Mouse (Mus musculus) ES-E14 (cell line): ENCODE data around the gene Adarb2. TPM values are rescaled to one million over a fixed set of nuclear protein-coding genes. Genes with fewer than 3 reads are reported as not detected.
"Not testable (repeated sequence)": the region's sequence is repeated elsewhere in the genome, so short reads cannot be mapped to it uniquely, and the experiment has no call there.

Source experiments
- DNase-seq: peaks from one replicate; pipeline ENCODE4 v3.0.0-alpha.2; 2013; ENCODE audit warnings: low read depth, low spot score
- H3K27ac ChIP-seq: 2 replicates; pipeline ENCODE4 v1.5.1; 2012; ENCODE audit warnings: low read depth, mild to moderate bottlenecking, low read length, moderate library complexity, mixed read lengths; ENCODE audit not compliant: poor library complexity, insufficient read depth, severe bottlenecking
- H3K36me3 ChIP-seq: 2 replicates; pipeline ENCODE4 v1.6.1; 2012; ENCODE audit warnings: mild to moderate bottlenecking, low read length, moderate library complexity, mixed read lengths; ENCODE audit not compliant: control insufficient read depth, poor library complexity, insufficient read depth, severe bottlenecking
- H3K4me1 ChIP-seq, 2 experiments: fragments of 150-350 bp in 1 of 2; sonication (generic) in 1 of 2; 2 replicates each; pipeline ENCODE4 v1.6.1; 2012; ENCODE audit warnings: low read length in 2 of 2, mild to moderate bottlenecking in 1 of 2, mixed read lengths in 1 of 2; ENCODE audit not compliant: control insufficient read depth in 2 of 2, insufficient read depth in 2 of 2, poor library complexity in 1 of 2
- H3K4me3 ChIP-seq, 2 experiments: fragments of 150-350 bp in 1 of 2; sonication (generic) in 1 of 2; 2 replicates each; pipeline ENCODE4 v1.5.1; 2012; ENCODE audit warnings: low read length in 2 of 2, low read depth in 1 of 2, mild to moderate bottlenecking in 1 of 2, mixed read lengths in 1 of 2; ENCODE audit not compliant: insufficient read depth in 1 of 2, poor library complexity in 1 of 2, severe bottlenecking in 1 of 2
- H3K9ac ChIP-seq: 2 replicates; pipeline ENCODE4 v1.6.1; 2012; ENCODE audit warnings: low read depth, mild to moderate bottlenecking, low read length, mixed read lengths; ENCODE audit not compliant: poor library complexity, insufficient read depth, severe bottlenecking
- H3K9me3 ChIP-seq: fragments of 150-350 bp; sonication (generic); 2 replicates; pipeline ENCODE4 v1.6.1; 2012; ENCODE audit warnings: low read depth, mild to moderate bottlenecking, low read length; ENCODE audit not compliant: control insufficient read depth, insufficient read depth
- CHD2 ChIP-seq: IDR thresholded peaks from 2 replicates; pipeline ENCODE4 v1.6.1; 2014; ENCODE audit warnings: mild to moderate bottlenecking, low read depth, low read length, inconsistent platforms
- HCFC1 ChIP-seq: IDR thresholded peaks from 2 replicates; pipeline ENCODE4 v1.6.1; 2012; ENCODE audit warnings: low read length, inconsistent platforms, borderline replicate concordance; ENCODE audit not compliant: insufficient read depth
- MAFK ChIP-seq: IDR thresholded peaks from 2 replicates; pipeline ENCODE4 v1.6.1; 2014; ENCODE audit warnings: mild to moderate bottlenecking, low read depth, low read length, inconsistent platforms; ENCODE audit not compliant: insufficient read depth
- ZC3H11A ChIP-seq: IDR thresholded peaks from 2 replicates; pipeline ENCODE4 v1.6.1; 2012; ENCODE audit warnings: low read depth, mild to moderate bottlenecking, inconsistent platforms, low read length, borderline replicate concordance
- ZNF384 ChIP-seq: IDR thresholded peaks from 2 replicates; pipeline ENCODE4 v1.6.1; 2012; ENCODE audit warnings: low read depth, low read length, inconsistent platforms
- in situ Hi-C, 2 experiments: fragments of 600-800 bp; cut with MboI; formaldehyde crosslinking; loops; one replicate each; pipeline ENCODE4 v1.15.1; 2025; ENCODE audit warnings: low sequenced_read_pairs in 2 of 2, inconsistent platforms in 1 of 2; ENCODE audit not compliant: unreplicated experiment in 2 of 2
- total RNA-seq: library from RNA; depleted of rRNA; stranded (reverse); fragments of 300-350 nt; gene quantifications from 2 replicates; pipeline ENCODE4 v1.2.3, GENCODE M21; 2012

The Adarb2 gene
- total RNA-seq, 1 experiment: 0.27 TPM

GRCm38 (mm10) chr13:8597647-8598017 is 395.0 kb downstream of the Adarb2 start:
- TF ChIP-seq ZNF384: no peak
- TF ChIP-seq CHD2: no peak
- no peak for TF ChIP-seq ZC3H11A
- TF ChIP-seq MAFK: no peak
- no peak for TF ChIP-seq HCFC1
- no peak for DNase-seq
- no peak overlapping the region for H3K4me3 ChIP-seq
- in situ Hi-C loops: no loop called here
- H3K9ac ChIP-seq: no peak overlapping the region
- H3K27ac ChIP-seq: no peak overlapping the region
- no peaks in the 10 kb centered on the region for H3K4me1 ChIP-seq
- H3K36me3 ChIP-seq: no peaks in the 10 kb centered on the region
- no peaks in the 10 kb centered on the region for H3K9me3 ChIP-seq

GRCm38 (mm10) chr13:8605645-8606044 is 403.0 kb downstream of the Adarb2 start:
- no peak overlapping the region for H3K27ac ChIP-seq
- DNase-seq: no peak
- TF ChIP-seq HCFC1 (no peak), MAFK (no peak), CHD2 (no peak), ZNF384 (no peak), ZC3H11A (no peak)
- in situ Hi-C loops: no loop called here
- H3K4me1 ChIP-seq: no peaks in the 10 kb centered on the region
- no peaks in the 10 kb centered on the region for H3K36me3 ChIP-seq
- H3K4me3 ChIP-seq: no peak overlapping the region
- H3K9ac ChIP-seq: no peak overlapping the region
- H3K9me3 ChIP-seq: no peaks in the 10 kb centered on the region

- Histone ChIP-seq H3K9me3 (no peaks in the 10 kb centered on the region), H3K4me1 (no peaks in the 10 kb centered on the region), H3K27ac (no peak overlapping the region), H3K9ac (no peak overlapping the region), H3K36me3 (no peaks in the 10 kb centered on the region), H3K4me3 (no peak overlapping the region)
- no peak for TF ChIP-seq MAFK
- TF ChIP-seq ZNF384: no peak
- no peak for TF ChIP-seq CHD2
- DNase-seq: no peak
- in situ Hi-C loops: no loop called here
Observed at GRCm38 (mm10) chr13:8608040-8608439, 405.4 kb downstream of the Adarb2 start.

DNA sequence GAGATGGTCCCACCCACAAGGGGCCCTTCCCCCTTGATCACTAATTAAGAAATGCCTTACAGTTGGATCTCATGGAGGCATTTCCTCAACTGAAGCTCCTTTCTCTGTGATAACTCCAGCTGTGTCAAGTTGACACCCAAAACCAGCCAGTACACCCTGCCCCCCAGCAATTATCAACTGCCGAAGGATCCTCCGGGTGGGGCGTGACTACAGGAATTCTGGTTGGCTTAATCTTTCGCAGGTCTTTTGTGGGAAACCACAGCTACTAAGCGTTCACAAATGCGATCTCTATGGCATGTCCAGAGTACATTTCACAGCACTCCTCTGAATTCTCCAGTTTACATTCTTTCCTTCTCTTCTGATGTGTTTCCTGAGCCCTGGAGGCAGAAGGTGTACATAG is 406.3 kb downstream of the Adarb2 start:
- DNase-seq, H3K36me3 ChIP-seq, H3K9ac ChIP-seq, H3K4me1 ChIP-seq, in situ Hi-C loops, H3K9me3 ChIP-seq, H3K27ac ChIP-seq, H3K4me3 ChIP-seq: not testable (repeated sequence)

DNA sequence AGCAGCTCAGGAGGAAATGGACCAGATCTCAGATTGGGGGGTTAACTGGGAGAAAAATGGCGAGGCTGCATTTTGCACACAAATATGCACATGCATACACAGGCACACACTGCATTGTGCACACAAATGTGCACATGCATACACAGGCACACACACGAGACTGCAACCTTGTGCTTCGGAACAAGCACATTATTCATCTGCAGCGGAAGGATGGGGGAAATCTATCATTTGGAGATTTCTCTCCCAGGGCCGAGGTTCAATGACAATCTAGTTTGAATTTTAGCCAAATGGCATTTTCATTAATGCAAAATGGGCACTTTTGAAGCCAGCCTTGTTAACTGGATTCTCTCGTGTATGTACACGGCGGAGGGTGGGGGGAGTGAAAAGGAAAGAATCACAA is 408.3 kb downstream of the Adarb2 start:
- no peak for TF ChIP-seq MAFK
- no peak for TF ChIP-seq ZNF384
- TF ChIP-seq HCFC1: no peak
- TF ChIP-seq CHD2: no peak
- no peak for TF ChIP-seq ZC3H11A
- Histone ChIP-seq H3K36me3 (no peaks in the 10 kb centered on the region), H3K4me1 (no peaks in the 10 kb centered on the region), H3K9ac (no peak overlapping the region), H3K4me3 (no peak overlapping the region), H3K27ac (no peak overlapping the region), H3K9me3 (no peaks in the 10 kb centered on the region)
- in situ Hi-C loops: no loop called here
- DNase-seq: no peak
